Mouse (Mus musculus) lung, embryonic 16.5 days (tissue): ENCODE data around the gene Scgb1c1. TPM values are rescaled to one million over a fixed set of nuclear protein-coding genes. Genes with fewer than 3 reads are reported as not detected.

Source experiments
- ATAC-seq: fragments of 200-750 bp; cut with Nextera tagmentation; 2 replicates; pipeline ENCODE4 v1.8.0; 2017; ENCODE audit warnings: low read depth, mild to moderate bottlenecking, moderate library complexity
- H3K27ac ChIP-seq: fragments of 300-500 bp; sonication (generic); 2 replicates; pipeline ENCODE4 v1.5.1; 2014; ENCODE audit warnings: mild to moderate bottlenecking, control low read depth, low read length
- H3K27me3 ChIP-seq: fragments of 300-500 bp; sonication (generic); 2 replicates; pipeline ENCODE4 v1.6.1; 2014; ENCODE audit warnings: low read depth, low read length, mixed read lengths; ENCODE audit not compliant: control insufficient read depth, insufficient read depth
- H3K36me3 ChIP-seq: fragments of 300-500 bp; sonication (generic); 2 replicates; pipeline ENCODE4 v1.6.1; 2014; ENCODE audit warnings: low read length; ENCODE audit not compliant: control insufficient read depth, insufficient read depth
- H3K4me1 ChIP-seq: fragments of 300-500 bp; sonication (generic); replicated peaks from 2 replicates; pipeline ENCODE4 v1.6.1; 2014; ENCODE audit warnings: low read length, mixed read lengths; ENCODE audit not compliant: control insufficient read depth, insufficient read depth
- H3K4me2 ChIP-seq: fragments of 300-500 bp; sonication (generic); 2 replicates; pipeline ENCODE4 v1.6.1; 2014; ENCODE audit warnings: low read depth, low read length, control low read depth
- H3K4me3 ChIP-seq: fragments of 300-500 bp; sonication (generic); 2 replicates; pipeline ENCODE4 v1.5.1; 2014; ENCODE audit warnings: mild to moderate bottlenecking, low read length, control low read depth
- H3K9ac ChIP-seq: fragments of 300-500 bp; sonication (generic); 2 replicates; pipeline ENCODE4 v1.6.1; 2014; ENCODE audit warnings: low read length, control low read depth
- H3K9me3 ChIP-seq: fragments of 300-500 bp; sonication (generic); 2 replicates; pipeline ENCODE4 v1.6.1; 2016; ENCODE audit warnings: low read length; ENCODE audit not compliant: control insufficient read depth
- WGBS: fragments of 180-500 bp; shearing (Covaris S2); extraction: QIAGEN DNeasy Blood & Tissue Kit; methylation state at CpG from one replicate; pipeline ENCODE4 v1.1.7; 2014; 5-methylcytosine and 5-hydroxymethylcytosine counted together
- polyA plus RNA-seq: library from polyadenylated mRNA; unstranded; fragments of >200 nt; fragmentation: Nextera tagmentation; extraction: Ambion mirVana; gene quantifications from 2 replicates; pipeline ENCODE4 v1.2.1, GENCODE M21; 2015

Scgb1c1 gene
- 0.39 TPM in 1 of 2 replicates, not detected in the other for polyA plus RNA-seq

DNA sequence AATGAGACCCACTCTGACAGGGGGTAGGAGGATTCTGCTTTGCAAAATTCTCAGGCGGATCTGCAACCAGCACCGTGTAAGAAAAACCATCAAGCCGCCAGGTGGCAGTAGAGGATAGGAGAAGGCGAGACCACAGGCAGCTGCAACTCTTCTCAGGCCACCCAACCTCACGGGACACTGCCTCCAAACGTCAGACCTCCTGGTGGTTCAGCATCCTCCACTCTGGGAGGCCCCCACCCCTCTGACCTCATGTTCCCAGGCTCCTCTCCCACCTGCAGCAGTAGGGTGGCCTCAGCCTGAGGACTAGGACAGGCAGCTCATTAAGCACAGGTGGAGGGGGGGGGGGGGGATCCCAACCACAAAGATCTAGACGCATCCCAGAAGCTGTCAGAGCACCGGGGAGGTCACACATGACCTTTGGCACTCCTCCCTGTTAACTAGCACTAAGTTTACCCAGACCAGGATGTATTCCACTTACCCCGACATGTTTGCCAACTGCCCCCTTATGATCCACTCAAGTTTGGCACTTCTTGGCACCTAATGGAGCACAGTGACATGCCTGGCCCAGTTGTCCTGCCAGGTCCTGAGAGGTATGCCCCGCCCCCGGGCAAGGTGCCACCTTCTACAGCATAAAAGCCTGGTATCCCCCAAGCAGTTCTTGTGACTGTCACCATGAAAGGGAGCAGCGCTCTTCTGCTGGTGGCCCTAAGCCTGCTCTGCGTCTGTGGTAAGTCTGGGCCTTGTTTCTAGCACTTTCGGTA lies at the start of gene Scgb1c1:
Gene Scgb1c1, plus strand, starts transcription at position 643 of the 761 bp plus-strand sequence.
- Histone ChIP-seq H3K27ac (no peak within 1 kb of the TSS), H3K36me3 (no peaks in the 10 kb centered on the region), H3K4me2 (no peak within 1 kb of the TSS), H3K4me3 (no peak within 1 kb of the TSS), H3K9me3 (no peaks in the 10 kb centered on the region), H3K9ac (no peak within 1 kb of the TSS), H3K4me1 (peaks cover 8% of the 10 kb centered on the region), H3K27me3 (peaks cover 3% of the 10 kb centered on the region; the same call in 1 of the 2 replicates)
- ATAC-seq, result peak; percentile 90
- WGBS, result 21% methylated on average over 14 of the region's 14 CpGs

DNA sequence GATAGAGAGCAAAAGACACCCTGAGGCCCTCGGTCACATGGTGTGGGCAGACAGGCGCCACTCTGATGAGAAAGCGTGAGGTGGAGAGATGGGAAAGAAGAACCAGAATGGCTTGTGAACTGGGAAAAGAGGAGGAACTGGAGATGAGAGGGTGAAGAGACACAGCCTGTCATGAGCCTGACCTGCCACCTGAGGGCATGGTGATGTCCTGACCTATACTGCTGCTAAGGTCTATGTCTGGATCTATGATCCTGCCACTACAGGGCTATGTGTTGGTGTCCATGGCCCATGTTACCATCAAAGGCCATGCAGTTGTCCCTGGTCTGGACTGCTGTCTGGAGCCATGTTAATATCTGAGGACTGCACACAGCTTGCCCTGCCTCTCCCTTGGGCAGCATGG lies 47.7 kb upstream of the Scgb1c1 start:
- Histone ChIP-seq H3K27ac (no peak overlapping the region), H3K4me3 (no peak overlapping the region), H3K27me3 (no peaks in the 10 kb centered on the region), H3K9ac (no peak overlapping the region), H3K4me2 (no peak overlapping the region), H3K9me3 (no peaks in the 10 kb centered on the region), H3K4me1 (no peaks in the 10 kb centered on the region), H3K36me3 (no peaks in the 10 kb centered on the region)
- 87% methylated on average over 3 of the region's 3 CpGs for WGBS
- ATAC-seq, result no peak

DNA sequence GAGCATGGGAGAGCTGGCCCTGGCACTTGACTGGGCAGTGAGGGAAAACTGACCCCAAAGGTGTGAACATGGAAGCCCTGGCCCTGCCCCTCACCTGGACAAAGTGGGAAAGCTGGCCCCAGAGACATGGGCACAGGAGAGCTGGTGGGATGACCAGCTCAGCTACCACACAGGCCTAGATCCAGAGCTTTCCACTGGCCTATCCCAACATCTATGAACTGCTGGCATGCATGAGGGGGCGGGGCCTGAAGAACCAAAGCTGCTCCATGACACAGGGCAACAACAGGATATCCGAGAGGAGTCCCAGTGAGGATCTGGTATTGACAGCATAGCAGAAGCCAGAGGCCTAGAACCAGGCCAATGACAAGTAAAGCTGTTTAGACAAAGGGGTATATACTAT lies 47.1 kb upstream of the Scgb1c1 start:
- H3K27me3 ChIP-seq, result no peaks in the 10 kb centered on the region
- no peak overlapping the region for H3K4me2 ChIP-seq
- no peak for ATAC-seq
- no peaks in the 10 kb centered on the region for H3K9me3 ChIP-seq
- H3K9ac ChIP-seq, result no peak overlapping the region
- WGBS, result 56% methylated on average over 2 of the region's 2 CpGs
- H3K4me3 ChIP-seq, result no peak overlapping the region
- no peaks in the 10 kb centered on the region for H3K36me3 ChIP-seq
- no peaks in the 10 kb centered on the region for H3K4me1 ChIP-seq
- H3K27ac ChIP-seq, result no peak overlapping the region

DNA sequence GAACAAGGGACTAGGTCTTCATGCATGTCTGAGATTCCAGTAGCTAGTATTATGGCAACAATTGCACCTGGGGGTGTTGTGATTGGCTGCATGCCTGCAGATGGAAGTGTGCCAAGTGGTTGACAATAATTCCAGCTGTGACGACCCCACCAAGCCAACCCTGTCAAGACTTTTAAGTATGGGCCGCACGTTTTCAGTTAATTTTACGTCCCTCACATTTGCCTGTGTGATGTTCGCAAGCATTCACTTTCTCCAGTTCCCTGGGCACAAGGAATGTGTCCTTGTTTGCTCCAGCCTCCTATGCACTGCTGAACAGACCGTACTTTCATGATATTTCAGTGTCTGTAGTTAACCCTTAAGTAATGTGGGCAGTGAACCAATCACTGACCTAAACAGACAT lies 42.7 kb upstream of the Scgb1c1 start:
- Histone ChIP-seq H3K9ac (no peak overlapping the region), H3K27me3 (no peaks in the 10 kb centered on the region), H3K27ac (no peak overlapping the region), H3K4me1 (no peaks in the 10 kb centered on the region), H3K9me3 (no peaks in the 10 kb centered on the region), H3K4me2 (no peak overlapping the region), H3K36me3 (no peaks in the 10 kb centered on the region), H3K4me3 (no peak overlapping the region)
- WGBS, result 53% methylated on average over 6 of the region's 6 CpGs
- no peak for ATAC-seq

DNA sequence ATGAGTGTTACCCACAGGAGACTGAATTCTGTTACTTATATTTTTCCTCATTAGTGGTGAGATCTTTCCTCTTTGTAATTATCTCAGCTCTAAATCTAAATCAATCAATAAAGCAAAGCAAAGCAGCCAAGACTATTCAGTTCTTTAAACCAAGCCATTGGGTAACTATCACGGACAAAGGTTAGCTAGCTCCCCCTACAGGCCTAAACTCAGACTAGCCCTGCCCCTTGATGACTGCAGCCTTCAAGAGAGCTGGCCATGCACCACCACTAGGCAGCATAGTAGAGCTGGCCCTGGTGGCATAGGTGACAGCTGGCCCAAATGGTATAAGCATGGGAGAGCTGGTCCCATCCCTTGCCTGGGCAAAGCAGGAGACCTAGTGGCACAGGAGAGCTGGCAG lies 39.6 kb upstream of the Scgb1c1 start:
- WGBS, result 15% methylated on average over 1 of the region's 1 CpGs
- Histone ChIP-seq H3K4me3 (no peak overlapping the region), H3K27me3 (no peaks in the 10 kb centered on the region), H3K9ac (no peak overlapping the region), H3K36me3 (no peaks in the 10 kb centered on the region), H3K27ac (no peak overlapping the region), H3K9me3 (no peaks in the 10 kb centered on the region), H3K4me2 (no peak overlapping the region), H3K4me1 (no peaks in the 10 kb centered on the region)
- no peak for ATAC-seq

DNA sequence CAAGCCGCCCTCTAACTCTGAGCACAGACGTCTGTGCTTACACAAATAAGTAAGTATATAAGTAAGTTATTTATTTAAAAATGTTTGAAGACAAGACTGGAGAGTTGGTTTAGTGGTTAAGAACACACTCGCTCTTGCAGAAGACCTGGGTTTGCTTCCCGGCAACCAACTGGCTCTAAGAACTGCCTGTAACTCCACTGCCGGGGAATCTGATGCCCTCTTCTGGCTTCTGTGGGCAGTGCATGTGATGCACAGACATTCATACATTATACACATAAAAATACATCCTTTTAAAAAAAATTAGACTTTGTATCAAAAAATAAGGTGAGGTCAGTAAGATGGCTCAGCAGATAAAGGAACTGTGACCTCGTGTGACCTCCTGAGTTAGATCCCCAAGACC lies 34.9 kb upstream of the Scgb1c1 start:
- Histone ChIP-seq H3K9ac (no peak overlapping the region), H3K27me3 (no peaks in the 10 kb centered on the region), H3K27ac (no peak overlapping the region), H3K4me2 (no peak overlapping the region), H3K4me1 (no peaks in the 10 kb centered on the region), H3K36me3 (no peaks in the 10 kb centered on the region), H3K4me3 (no peak overlapping the region), H3K9me3 (no peaks in the 10 kb centered on the region)
- WGBS, result 82% methylated on average over 6 of the region's 6 CpGs
- no peak for ATAC-seq

DNA sequence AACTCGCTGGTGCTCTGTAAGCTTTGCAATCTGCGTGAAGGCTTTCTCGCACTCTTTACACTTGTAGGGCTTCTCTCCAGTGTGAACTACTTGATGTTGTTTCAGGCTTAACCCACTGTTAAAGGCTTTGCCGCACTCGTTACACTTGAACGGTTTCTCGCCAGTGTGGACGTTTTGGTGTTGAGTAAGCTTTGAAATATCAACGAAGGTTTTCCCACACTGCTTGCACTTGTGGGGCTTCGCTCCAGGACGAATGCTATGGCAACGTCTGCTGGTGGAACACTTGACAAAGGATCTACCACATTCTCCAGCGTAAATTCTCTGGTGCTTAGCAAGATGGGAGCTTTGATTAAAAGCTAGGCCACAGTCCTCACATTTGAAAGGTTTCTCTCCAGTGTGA lies 33.6 kb upstream of the Scgb1c1 start:
- ATAC-seq, result no peak
- no peaks in the 10 kb centered on the region for H3K4me1 ChIP-seq
- no peak overlapping the region for H3K4me2 ChIP-seq
- no peak overlapping the region for H3K9ac ChIP-seq
- H3K9me3 ChIP-seq, result no peaks in the 10 kb centered on the region
- no peaks in the 10 kb centered on the region for H3K27me3 ChIP-seq
- WGBS, result 73% methylated on average over 13 of the region's 13 CpGs
- H3K27ac ChIP-seq, result no peak overlapping the region
- H3K4me3 ChIP-seq, result no peak overlapping the region
- no peaks in the 10 kb centered on the region for H3K36me3 ChIP-seq

DNA sequence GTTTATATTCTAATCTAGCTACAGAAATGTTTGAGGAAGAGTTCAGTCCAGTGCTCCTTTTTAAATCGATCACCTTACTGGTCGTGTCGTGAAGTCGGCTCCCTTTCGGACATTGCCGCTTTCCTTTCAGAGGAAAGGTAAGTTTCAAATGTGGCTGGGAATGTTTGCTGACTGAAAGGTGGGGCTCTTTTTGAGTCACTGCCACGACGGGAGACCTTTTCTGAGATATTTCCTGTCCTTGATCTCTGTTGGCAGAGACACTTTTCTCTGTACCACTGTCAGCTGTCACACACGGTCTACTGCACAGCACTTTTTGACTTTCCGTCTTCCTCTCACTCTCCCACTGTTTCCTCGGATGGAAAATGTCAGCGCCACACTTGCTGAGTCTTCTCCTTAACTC lies 32.5 kb upstream of the Scgb1c1 start:
- Histone ChIP-seq H3K9ac (no peak overlapping the region), H3K9me3 (no peaks in the 10 kb centered on the region), H3K27ac (no peak overlapping the region), H3K4me3 (no peak overlapping the region), H3K4me2 (no peak overlapping the region), H3K36me3 (no peaks in the 10 kb centered on the region), H3K4me1 (no peaks in the 10 kb centered on the region), H3K27me3 (no peaks in the 10 kb centered on the region)
- WGBS, result 80% methylated on average over 12 of the region's 12 CpGs
- ATAC-seq, result no peak

DNA sequence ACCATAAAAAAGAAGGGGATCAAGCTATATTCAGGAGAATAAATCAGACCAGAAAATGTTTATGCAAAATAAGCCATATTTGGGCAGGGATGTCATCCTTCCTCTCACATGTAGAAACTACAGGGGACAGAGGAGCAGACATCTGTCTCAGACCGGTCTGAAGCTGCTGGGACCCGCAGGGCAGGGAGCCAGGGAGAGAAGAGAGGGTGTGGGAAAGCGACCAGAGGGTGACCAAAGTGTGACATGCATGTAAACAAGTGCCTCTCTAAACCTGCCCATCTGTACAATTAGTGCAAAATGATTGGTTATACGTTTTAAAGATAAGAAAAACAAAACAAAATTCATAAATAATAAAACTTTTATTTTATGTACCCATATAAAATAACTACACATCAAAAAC lies 25.2 kb upstream of the Scgb1c1 start:
- WGBS, result 34% methylated on average over 4 of the region's 4 CpGs
- H3K36me3 ChIP-seq, result no peaks in the 10 kb centered on the region
- H3K27me3 ChIP-seq, result no peaks in the 10 kb centered on the region
- no peak overlapping the region for H3K4me3 ChIP-seq
- H3K4me1 ChIP-seq, result no peaks in the 10 kb centered on the region; the same call in 1 of the 2 replicates
- H3K9ac ChIP-seq, result no peak overlapping the region
- no peak overlapping the region for H3K27ac ChIP-seq
- no peak overlapping the region for H3K4me2 ChIP-seq
- H3K9me3 ChIP-seq, result no peaks in the 10 kb centered on the region
- ATAC-seq, result no peak
